Mouse (Mus musculus) forebrain, embryonic 15.5 days (tissue): ENCODE measurements around the gene Rfx7. TPM values are rescaled to one million over a fixed set of nuclear protein-coding genes. Genes with fewer than 3 reads are reported as not detected.

Experiments
- microRNA-seq: library from miRNA; unstranded; fragments of <30 nt; microRNA quantifications from one replicate; pipeline ENCODE4, GENCODE M21; 2016
- polyA plus RNA-seq: library from polyadenylated mRNA; unstranded; fragments of >200 nt; fragmentation: Nextera tagmentation; extraction: Ambion mirVana; gene quantifications from 2 replicates; pipeline ENCODE4 v1.2.1, GENCODE M21; 2015

Rfx7 gene
- polyA plus RNA-seq, 1 experiment from 2014 or later = 16.7 TPM

Small RNA genes within 50 kb of the gene (microRNA-seq; reads per million reads assigned to microRNA genes)
- not detected for gene Gm28010

Other genes starting within 250 kb of the Rfx7 start
- 14.1 and 15.0 TPM in 2 replicates for gene Mns1, start 94.2 kb upstream of the Rfx7 start, polyA plus RNA-seq
- 39.9 and 40.2 TPM in 2 replicates for gene Tex9, start 40.0 kb upstream of the Rfx7 start, polyA plus RNA-seq
- gene Nedd4, start 130.1 kb downstream of the Rfx7 start, polyA plus RNA-seq = 433 and 447 TPM in 2 replicates